Mouse (Mus musculus) embryonic fibroblast, embryonic 13.5 days (primary cell): Measurements from ENCODE around the gene D930020B18Rik.

Experiments
- CTCF ChIP-seq: IDR thresholded peaks from 2 replicates; pipeline ENCODE4 v1.5.1; 2011; ENCODE audit warnings: mild to moderate bottlenecking, control low read depth, low read length, moderate library complexity, borderline replicate concordance; ENCODE audit not compliant: insufficient read depth
- POLR2A ChIP-seq: IDR thresholded peaks from 2 replicates; pipeline ENCODE4 v1.6.1; 2011; ENCODE audit warnings: low read depth, mild to moderate bottlenecking, control low read depth, low read length, moderate library complexity

DNA sequence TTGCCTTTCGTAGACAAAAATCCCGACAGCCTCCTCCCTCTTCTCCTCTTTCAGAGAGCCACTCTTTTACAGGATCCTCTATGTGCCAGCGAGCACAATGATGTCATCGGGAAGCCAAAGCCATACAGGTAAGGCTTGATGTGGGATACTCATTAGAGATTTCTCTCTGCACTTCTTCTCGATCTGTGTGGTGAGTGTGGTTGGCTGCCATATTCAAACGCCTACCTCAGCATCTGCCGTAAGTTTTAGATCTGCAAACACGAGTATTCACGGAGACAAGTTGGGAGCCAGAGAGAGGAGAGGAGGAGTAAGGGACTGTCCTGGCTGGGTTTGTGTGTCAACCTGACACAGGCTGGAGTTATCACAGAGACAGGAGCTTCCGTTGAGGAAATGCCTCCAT is 27.7 kb downstream of the D930020B18Rik start:
- TF ChIP-seq CTCF, result no peak
- no peak for TF ChIP-seq POLR2A
